Mouse (Mus musculus): ENCODE results near the gene Slc7a14.
"Not testable (repeated sequence)": the region's sequence is repeated elsewhere in the genome, so short reads cannot be mapped to it uniquely, and the experiment has no call there.

Slc7a14 gene

DNA sequence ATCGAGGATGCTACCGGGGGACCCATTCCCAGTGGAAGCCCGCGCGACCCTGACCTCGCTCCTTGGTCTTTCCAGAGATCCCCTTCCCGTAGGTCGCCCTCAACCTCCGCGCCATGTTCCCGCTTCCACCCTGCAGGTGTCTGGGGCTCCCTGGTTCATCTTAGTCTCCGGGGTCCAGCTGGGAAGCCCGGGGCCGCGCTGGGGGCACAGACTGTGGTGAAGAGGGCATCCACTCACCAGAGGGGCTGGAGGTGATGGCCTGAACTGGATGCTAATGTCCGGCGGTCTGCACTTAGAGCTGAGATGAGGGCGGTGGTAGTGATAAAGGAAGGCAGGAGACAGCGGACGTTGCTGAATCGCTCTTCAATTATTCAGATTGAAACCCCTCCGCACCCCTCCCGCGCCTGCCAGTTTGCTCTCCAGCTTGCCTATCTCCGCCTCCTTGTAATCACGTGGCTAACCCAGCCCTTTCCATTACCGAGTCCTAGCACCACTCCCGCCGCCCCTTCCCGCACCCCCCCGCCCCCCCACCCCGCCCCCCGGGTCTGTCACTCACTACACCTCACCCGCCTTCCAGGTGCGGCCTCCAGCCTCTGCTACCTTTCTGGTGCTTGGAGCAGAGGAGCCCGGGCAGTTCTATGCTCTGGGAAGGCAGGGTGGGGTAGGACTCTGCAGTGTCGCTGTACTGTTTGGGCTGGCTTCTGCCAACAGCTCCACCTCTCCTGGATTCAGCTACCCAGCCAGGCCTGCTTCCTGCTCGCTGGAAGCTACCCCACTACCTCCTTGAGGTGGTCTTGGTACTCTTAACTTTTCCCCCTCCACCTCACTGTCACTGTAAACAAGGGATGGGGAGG is at the start of gene Slc7a14:
Slc7a14 (minus strand) TSS at position 445 of the 854 bp plus-strand sequence.
- in situ Hi-C loops (cut with MboI, MseI) = no loop called here

DNA sequence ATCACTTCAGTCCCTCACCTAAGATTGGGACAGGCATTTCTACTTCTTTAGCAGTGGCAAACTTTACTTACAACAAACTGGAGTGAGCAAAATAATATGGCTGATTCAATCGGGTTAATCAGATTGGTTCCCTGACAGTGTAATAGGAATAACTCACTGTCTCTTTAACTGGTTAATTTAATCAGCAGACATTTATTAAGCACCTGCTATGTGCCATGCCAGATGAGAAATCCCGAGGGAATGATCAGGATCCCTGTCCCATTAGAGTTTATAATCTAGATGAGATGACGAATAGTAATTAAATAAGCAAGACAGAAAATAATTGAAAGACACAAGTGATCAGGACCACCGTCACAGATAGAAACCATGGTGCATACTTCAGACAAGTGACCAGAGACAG is 36.4 kb upstream of the Slc7a14 start:
- in situ Hi-C loops (cut with MboI, MseI) = no loop called here

DNA sequence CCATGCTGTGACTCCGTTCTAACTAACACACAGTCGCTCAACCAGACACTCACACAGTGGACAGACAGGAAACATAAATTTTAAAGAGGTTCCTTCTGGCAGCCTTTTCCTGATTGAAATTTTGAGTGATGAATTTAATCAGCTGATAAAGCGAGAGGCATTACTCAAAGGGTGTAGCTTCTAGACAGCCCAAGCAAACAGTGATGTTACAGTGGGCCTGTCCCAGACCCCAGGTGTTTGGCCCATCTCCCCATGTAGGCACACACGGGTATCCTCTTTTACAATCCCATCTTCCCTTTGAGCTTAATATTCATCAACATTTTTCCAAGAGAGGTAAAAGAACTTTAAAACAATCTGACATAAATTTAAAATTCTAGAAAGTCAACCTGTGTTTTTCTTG is 35.6 kb upstream of the Slc7a14 start:
- in situ Hi-C loops (cut with MboI, MseI) = no loop called here

DNA sequence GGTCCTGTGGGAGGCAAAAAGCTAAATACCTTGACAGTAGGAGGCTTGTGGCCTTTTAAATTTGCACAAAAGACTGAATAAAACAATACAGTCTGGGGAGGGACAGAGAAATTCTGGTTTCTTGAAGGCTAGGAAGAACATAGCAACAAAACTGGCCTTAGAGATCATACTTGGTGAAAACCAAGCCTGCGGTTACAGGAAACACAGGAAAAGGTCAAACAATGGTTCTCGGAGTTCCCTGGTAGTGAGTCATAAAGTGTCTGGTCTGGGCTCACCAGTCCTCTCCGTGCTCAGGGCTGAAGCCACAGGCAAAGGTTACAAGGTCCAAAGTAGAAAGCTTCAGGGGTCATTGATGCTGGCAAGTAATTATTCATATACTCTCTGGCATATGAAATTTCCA is 29.1 kb upstream of the Slc7a14 start:
- in situ Hi-C loops (cut with MboI, MseI) = no loop called here

DNA sequence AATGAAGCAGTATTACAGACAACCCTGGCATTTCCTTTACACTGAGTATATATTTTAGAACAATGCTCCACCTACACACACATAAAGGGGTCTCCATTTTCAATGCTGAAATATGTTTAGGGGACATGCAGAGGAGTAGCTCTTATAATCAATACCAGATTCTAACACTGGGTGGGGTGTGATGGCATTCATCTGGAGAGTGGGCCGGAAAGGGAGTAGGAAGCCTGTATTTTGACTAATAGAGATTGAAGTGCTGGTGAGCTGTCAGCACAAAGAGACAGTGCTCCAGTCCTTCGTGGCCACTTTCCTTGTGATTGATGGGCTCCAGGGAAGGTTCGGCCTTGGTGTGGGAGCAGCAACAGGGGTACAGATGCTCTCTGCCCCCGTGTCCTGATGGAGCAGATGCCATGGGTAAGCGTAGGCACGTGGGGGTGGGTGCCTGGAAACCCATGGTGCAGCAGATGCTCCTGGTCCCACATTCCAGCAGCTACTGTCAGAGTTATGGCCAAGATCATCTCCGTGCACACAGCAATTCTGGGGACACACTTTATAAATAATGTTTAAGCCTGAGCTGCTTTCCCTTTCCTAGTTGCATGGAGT is 18.2 kb upstream of the Slc7a14 start:
- in situ Hi-C loops (cut with MboI, MseI) = no loop called here

DNA sequence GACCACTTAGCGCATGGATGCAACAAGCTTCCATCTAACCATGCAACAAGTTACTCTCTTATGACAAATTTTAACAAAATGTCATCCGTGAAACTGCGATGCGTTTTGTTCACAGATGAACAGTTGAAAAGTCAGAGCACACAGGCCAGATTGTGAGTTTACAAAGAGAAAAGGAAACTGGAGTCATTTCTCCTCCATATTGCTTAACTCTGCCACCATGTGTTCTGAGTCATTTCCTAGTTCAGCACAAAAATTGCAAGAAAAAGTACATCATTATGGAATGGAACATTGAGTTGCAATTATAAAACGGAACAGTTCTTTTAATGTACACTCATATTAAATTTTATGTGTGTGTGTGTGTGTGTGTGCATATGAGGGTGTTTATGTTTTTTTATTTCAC is 17.6 kb upstream of the Slc7a14 start:
- in situ Hi-C loops (cut with MboI, MseI) = no loop called here

DNA sequence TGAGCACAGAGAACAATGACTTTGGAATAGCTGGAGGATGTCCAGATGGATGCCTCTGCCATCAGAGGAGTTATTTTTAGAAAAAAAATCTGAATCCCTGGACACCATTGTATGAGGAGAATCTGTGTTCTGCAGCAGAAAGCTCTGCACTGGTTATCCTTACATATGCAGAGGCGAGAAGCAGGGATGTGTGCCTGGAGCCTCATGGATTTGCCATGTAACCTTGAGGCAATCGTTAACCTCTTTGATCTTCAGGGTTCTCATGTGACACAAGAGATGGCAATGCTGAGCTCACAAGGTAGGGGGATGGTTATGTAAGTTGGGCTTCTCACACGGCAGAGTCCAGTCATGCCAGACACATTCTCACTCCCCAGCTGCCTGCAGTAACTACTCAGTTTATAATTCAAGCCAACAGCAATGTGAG is 14.1 kb upstream of the Slc7a14 start:
- in situ Hi-C loops (cut with MboI, MseI) = no loop called here

DNA sequence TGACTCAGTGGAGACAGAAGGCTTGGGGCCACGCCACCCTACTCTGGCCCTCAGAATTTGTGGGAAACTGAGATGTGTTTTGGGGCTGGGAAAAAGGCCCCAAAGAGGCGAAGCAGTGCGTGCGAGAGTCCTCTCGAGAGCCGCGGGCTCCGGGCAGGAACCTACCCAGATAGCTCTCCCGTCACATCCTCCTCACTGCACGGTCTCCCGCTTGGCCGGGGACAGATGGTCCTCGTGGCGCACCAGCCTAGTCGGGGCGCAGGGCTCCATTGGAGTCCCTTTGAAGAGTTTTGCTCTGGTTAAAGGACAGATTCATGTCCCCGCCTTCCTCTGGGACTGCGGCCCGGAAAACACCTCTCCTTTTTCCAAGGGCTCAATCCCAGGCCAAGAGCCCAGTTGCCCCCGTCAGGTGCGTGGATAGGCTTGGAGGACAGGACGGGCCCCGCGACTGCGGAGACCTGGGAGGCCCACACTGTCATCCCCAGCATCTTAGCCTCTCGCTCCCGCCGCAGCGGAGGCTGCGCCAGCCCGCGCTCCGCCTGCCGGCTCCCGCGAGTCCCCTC is 726 bp downstream of the Slc7a14 start:
- in situ Hi-C loops (cut with MboI, MseI) = no loop called here

DNA sequence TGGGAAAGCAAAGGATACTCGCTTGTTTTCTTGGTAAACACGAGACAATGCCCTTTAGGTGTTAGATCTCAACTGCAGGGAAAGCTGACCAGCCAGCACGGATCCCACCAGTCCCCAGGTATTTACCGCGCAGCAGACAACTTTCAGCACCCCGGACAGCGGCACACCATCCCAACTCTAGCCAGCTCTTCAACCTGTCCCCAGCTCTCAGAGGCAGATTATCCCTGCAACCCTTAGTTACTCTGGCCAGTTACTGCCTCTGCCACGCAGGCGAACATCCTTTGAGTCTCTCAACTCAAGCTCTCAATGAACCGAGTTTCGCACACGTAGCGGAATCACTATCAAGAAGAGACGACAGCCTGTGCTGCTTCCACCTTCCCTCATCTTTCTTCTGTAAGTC is 1.3 kb downstream of the Slc7a14 start:
- in situ Hi-C loops (cut with MboI, MseI) = no loop called here

DNA sequence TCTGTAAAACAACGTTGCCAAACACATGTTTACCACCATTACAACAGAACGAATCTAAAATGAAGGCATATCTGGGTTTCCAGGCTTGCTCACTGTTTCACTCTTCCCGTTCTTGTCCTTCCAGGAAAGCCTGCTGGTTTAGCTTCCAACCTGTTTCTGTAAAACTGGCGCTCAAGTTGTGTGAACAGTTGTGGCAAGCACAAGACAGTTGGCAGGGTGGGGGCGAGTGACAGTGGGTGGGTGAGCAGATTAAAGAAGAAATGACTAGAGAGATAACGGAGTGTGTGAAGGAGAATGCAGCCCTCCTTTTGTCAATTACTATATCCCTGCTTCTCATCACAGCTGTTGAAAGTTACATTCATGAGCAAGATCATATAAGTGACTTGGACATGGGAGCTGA is 2.2 kb downstream of the Slc7a14 start:
- in situ Hi-C loops (cut with MboI, MseI) = no loop called here

DNA sequence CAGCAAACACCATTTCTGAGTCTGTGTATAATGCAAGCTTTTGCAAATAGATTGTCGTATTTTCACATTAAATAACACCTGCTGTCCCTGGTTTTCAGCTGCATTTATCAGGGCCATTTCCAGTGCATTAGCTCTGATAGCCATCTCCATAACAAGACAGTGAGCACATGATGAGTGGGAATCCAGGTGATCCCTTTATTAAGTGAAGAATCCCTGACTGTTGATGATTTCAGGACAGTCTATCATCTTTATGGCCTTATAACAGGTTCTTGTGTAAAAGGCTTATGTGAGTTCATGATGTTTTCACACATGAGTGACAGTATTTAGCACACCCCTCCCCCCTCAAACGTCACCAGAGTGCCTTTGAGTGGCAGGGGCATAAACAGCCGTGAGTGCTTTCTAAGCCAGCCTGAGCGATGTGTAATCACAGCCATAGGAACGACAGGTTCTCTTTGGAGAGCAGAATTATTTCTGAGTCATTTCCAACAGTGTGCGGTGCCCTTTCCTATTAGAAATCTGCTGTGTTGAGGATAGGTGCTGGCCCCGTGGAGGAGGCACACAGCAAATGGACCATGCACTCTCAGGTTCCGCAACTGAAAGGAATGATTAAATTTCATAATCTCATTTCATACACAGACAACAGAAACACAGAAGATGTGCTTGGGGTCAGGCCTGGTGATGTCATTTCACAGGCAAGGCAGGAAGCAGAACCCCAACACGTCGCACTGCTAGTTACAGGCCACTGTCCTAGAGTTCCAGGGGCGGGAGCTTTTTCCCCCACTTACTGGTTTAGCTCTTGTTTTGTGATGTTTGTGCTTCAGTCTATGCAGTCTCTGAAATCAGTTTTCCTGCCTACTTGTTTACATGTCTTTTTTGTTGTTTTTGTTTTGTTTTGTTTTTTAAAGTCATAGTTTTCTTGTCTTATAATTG is 18.2 kb downstream of the Slc7a14 start:
- in situ Hi-C loops (cut with MboI, MseI) = no loop called here

DNA sequence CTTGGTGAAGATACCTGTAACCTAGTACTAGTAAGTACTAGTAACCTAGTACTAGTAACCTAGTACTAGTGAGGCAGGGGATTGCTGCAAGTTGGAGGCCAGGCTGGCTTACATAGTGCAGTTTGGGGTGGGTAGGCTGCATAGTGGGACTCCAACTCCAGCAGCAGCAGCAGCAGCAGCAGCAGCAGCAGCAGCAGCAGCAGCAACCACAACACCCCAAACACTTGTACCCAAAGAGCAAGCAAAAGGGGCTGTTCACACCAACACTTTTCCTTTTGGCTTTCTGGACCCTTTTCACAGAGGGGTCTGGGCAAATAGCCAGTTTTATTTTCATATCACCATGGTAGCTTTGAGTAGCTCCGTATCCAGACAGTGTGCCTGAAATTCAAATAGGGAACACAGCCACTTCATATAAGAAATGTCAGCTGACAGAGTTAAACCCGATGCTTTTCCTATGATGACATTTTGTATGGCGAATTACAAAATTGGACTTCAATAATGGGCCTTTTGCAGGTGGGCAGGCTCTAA is 22.7 kb downstream of the Slc7a14 start:
- in situ Hi-C loops (cut with MboI, MseI) = no loop called here

DNA sequence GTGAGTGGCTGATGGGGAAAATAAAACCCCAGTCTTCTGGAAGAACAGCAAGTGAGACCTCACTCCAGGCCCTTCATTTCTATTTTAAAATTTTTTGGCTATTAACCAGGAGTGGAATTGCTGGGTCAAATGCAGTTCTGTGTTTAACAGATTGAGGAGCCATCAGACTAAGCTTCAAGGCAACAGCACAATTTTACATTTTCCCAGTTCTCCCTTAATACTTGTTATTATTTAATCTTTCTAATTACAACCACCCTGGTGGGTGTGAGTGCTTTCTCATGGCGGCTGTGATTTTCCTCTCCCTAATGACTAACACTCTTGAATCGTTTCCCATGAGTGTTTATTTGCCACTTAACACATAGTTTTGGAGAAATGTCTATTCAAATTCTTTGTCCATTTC is 29.1 kb downstream of the Slc7a14 start:
- in situ Hi-C loops (cut with MboI, MseI) = no loop called here

DNA sequence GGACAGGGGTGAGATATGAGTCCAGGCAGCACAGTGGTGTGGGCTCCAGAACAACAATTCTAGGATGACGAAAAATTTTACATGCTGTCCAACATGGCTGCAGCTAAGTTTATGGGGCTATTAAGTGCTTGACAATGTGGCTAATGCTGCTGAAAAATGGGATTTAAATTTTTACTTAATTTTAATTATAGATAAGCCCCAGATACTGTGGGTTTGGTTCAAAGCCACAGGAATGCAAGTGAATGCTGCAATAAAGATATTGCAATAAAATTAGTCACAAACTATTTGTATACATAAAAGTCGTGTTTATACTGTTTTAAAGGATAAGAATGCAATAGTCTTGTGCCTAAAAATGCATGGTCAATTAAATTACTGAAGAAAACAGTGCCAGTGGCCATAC is 35.3 kb downstream of the Slc7a14 start:
- in situ Hi-C loops (cut with MboI, MseI) = no loop called here

DNA sequence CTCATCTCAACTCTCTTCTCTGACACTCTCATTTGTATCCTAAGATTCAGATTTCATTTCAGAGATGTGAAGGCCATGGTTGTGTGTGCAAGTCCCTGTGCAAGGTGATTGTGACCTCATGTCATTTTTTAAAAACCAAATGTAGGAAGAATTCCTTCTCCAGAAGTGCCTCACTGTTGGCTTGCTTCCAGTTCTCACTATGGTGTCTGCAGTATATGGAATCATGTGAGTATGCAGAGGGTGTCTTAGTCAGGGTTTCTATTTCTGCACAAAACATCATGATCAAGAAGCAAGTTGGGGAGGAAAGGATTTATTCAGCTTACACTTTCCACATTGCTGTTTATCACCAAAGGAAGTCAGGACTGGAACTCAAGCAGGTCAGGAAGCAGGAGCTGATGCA is 36.9 kb downstream of the Slc7a14 start:
- in situ Hi-C loops (cut with MboI, MseI) = not testable (repeated sequence)

DNA sequence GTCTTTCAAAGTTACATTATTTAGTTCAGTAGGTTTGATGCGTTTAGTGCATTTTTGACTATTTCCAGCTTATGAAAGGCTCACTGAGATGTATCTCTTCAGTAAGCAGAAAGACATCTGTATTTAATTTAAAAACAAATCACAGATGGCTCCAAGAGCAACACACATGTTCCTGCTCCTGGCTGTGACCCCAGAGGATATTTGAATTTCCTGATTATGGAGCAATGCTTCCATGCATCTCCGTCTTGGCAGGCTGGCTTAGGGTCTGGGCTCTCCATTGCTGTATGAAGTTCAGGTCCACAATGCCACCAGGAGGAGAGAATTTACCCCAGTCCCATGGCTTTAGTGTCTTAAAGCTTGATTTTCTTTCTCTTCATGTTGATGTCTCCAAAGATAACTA is 37.5 kb downstream of the Slc7a14 start:
- in situ Hi-C loops (cut with MboI, MseI) = no loop called here

DNA sequence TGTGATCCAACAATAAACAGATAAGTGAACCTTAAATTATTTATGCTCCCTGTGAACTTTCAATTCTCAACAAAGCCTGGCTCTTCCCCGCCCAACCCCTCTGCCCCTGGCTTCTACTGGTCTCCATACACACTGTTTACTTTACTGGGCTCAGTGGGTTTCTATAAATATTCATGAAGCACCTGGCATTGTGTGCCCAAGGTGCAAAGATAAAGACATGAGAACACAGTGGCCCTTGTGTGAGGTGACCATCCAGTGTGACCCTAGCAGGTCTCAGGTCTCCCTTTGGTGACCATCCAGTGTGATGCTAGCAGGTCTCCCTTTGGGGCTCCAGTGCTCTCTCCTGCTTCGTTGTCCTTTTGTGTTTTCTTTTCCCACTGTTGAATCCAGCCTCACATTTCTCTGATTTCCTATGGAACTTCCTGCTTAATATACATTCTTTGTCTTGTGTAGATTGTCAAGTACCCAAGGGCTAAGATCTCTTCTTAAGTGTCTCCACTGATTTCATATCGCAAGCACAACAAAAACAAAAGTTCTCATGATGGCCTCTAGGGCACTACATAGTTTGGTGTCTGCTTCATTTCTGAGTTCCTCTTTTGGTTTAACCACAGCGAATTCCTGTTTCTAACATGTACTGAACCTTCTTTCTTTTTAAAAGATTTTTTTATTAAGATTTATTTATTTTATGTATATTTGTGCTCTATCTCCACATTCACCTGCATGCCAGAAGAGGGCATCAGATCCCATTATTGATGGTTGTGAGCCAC is 40.4 kb downstream of the Slc7a14 start:
- in situ Hi-C loops (cut with MboI, MseI) = no loop called here

DNA sequence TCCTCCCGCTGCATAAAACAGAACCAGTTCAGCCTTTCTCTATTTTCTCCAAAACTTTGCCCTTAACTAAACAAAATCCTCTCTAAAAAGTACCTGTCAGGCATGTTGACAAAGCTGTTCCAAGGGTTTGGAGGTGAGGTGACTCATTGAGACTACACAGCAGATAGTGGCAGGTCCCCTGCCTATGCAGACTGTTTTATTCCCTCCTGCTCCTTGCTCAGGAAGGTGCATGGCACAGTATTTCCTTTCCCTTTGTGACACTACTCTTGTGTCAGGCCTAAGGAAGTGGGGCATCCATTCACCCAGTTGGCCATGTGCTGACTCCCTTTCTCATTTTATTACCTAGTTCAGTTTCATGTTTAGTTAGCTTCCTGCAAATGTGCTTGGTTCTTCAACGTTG is 42.3 kb downstream of the Slc7a14 start:
- in situ Hi-C loops (cut with MboI, MseI) = no loop called here

DNA sequence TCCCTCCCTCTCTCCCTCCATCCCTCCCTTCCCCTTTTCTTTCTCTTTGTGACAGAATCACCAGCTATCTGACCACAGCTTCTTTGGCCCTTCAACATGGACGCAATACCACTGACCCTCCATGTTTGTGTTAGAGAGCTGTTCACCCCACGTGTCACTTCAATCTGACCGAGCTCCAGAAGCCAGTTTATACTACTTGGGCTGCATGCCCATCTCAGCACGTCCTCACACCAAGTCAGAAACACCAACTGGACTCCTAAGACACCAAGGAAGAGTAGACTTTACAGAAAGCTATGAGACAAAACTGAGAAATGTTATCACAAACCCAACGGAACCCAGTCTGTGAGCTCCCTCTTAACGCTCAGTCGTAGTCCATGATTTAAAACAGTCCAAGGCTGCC is 43.2 kb downstream of the Slc7a14 start:
- in situ Hi-C loops (cut with MboI, MseI) = no loop called here

DNA sequence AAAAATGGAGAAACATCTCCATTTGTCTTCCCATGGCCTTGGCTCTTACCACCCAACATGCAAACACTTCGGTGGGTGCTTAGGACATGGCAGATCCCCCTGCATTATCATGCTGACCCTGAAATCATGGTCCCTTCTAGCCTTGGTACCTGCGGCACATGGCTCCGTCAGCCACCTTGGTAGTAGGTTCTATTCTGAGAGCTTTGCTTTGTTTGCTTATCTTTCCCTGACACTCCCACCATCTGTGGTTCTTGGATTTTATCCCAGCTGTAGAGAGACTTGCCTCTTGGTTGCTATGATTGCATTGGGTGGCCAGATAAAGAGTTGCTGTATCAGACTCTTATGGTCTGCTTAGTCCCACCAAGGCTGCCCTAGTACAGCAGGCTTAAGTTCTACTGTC is 46.6 kb downstream of the Slc7a14 start:
- in situ Hi-C loops (cut with MboI, MseI) = no loop called here

DNA sequence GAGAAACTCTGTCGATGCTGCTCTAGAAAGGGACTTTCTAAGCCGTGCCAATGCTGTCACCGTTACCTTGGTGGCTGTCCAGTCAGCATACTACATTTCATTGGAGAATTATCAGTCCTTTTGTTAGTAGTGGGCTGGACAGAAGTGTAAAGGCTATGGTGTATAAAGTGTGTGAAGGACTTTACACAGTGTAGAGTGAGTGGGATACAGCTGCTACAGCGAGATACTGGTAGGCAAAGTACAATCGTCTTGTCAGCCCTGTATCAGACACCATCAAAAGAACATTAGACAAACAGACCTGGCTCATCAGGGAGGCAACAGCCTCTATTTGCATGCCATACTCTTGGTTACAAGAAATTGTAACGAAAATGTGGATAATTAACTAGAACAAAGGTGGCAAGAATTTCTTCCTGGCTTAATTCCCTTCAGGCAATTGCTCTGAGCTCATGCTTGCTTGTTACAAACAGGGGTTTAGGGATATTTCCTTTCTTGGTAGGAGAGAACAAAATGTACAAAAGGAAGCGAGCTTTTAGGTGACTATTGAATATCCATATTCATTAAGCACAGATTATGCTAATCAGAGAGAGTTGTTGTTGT is 48.7 kb downstream of the Slc7a14 start:
- in situ Hi-C loops (cut with MboI, MseI) = no loop called here

Measured in T-helper 2 cell (primary cell).